Mouse (Mus musculus) heart, embryonic 13.5 days (tissue): Measurements from ENCODE around the gene Nfkbiz. TPM values are rescaled to one million over a fixed set of nuclear protein-coding genes. Genes with fewer than 3 reads are reported as not detected.

Source experiments
- ATAC-seq: fragments of 200-750 bp; cut with Nextera tagmentation; 2 replicates; pipeline ENCODE4 v1.8.0; 2017; ENCODE audit warnings: moderate TSS enrichment; ENCODE audit not compliant: insufficient number of reproducible peaks, low FRiP score, low TSS enrichment; ENCODE audit errors: extremely low read depth
- H3K27ac ChIP-seq: fragments of 300-500 bp; sonication (generic); replicated peaks from 2 replicates; pipeline ENCODE4 v1.5.1; 2015; ENCODE audit warnings: moderate library complexity, mild to moderate bottlenecking, inconsistent platforms
- H3K27me3 ChIP-seq: fragments of 300-500 bp; sonication (generic); replicated peaks from 2 replicates; pipeline ENCODE4 v1.6.1; 2015; ENCODE audit warnings: mild to moderate bottlenecking, inconsistent platforms
- H3K36me3 ChIP-seq: fragments of 300-500 bp; sonication (generic); 2 replicates; pipeline ENCODE4 v1.6.1; 2015; ENCODE audit warnings: mild to moderate bottlenecking, inconsistent platforms
- H3K4me1 ChIP-seq: fragments of 300-500 bp; sonication (generic); 2 replicates; pipeline ENCODE4 v1.6.1; 2015; ENCODE audit warnings: inconsistent platforms
- H3K4me2 ChIP-seq: fragments of 300-500 bp; sonication (generic); 2 replicates; pipeline ENCODE4 v1.6.1; 2015; ENCODE audit warnings: inconsistent platforms, mild to moderate bottlenecking, moderate library complexity
- H3K4me3 ChIP-seq: fragments of 300-500 bp; sonication (generic); 2 replicates; pipeline ENCODE4 v1.5.1; 2015; ENCODE audit warnings: moderate library complexity, mild to moderate bottlenecking, inconsistent platforms
- H3K9ac ChIP-seq: fragments of 300-500 bp; sonication (generic); 2 replicates; pipeline ENCODE4 v1.6.1; 2015; ENCODE audit warnings: inconsistent platforms, mild to moderate bottlenecking, moderate library complexity
- H3K9me3 ChIP-seq: fragments of 300-500 bp; sonication (generic); 2 replicates; pipeline ENCODE4 v1.6.1; 2016; ENCODE audit warnings: inconsistent platforms
- WGBS: fragments of 180-500 bp; shearing (Covaris S2); methylation state at CpG from one replicate; pipeline ENCODE4 v1.1.7; 2015; ENCODE audit warnings: mixed read lengths; 5-methylcytosine and 5-hydroxymethylcytosine counted together
- polyA plus RNA-seq: library from polyadenylated mRNA; unstranded; fragments of >200 nt; fragmentation: Nextera tagmentation; extraction: Ambion mirVana; gene quantifications from 2 replicates; pipeline ENCODE4 v1.2.1, GENCODE M21; 2015

The Nfkbiz gene
- polyA plus RNA-seq, 1 experiment from 2014 or later: 2.1 TPM

DNA sequence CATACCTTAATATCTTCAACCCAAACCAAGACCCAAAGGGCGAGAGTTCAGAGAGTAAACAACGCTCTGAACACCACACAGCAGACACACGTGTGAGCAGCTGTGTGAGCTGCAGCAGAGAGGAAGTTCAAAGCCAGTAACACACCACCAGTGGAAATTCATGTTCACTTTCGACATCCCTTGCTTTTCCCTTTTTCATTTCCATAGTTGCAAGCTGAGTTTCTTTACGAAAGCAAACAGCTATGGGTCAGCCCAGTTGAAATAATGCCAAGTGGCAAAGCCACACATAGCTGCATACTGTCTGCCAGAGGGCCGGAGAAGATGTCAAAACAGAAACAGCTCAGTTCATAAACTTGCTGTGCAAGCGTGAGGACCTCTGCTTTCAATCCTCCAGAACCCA, 39.9 kb downstream of the Nfkbiz start:
- H3K4me3 ChIP-seq: no peak overlapping the region
- no peaks in the 10 kb centered on the region for H3K9me3 ChIP-seq
- H3K27me3 ChIP-seq: no peaks in the 10 kb centered on the region
- no peak overlapping the region for H3K4me2 ChIP-seq
- ATAC-seq: no peak
- 69% methylated on average over 7 of the region's 7 CpGs for WGBS
- no peaks in the 10 kb centered on the region for H3K36me3 ChIP-seq
- H3K9ac ChIP-seq: no peak overlapping the region
- no peak overlapping the region for H3K27ac ChIP-seq
- no peaks in the 10 kb centered on the region for H3K4me1 ChIP-seq

DNA sequence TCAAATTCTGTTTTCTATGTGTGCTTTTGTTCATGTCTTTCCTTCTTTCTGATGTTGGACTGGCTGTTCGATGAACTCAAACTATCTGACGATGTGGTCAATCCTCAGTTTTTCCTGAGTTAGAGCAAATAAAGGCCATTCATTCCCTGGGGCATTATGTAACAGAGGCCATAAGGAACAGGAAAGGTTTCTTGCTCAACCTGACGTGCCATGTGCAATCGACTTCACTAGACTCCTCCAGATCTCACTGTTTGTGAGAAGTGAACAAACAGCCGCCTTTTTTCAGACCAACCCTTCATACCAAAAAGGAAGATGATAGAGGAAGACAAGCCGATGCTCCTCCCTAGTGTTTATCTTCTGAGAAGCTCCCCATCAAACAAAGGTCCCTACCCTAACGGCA, 48.4 kb downstream of the Nfkbiz start:
- no peak for ATAC-seq
- WGBS: 82% methylated on average over 7 of the region's 7 CpGs
- no peak overlapping the region for H3K9ac ChIP-seq
- no peaks in the 10 kb centered on the region for H3K36me3 ChIP-seq
- H3K4me1 ChIP-seq: no peaks in the 10 kb centered on the region
- no peak overlapping the region for H3K27ac ChIP-seq
- no peak overlapping the region for H3K4me3 ChIP-seq
- no peaks in the 10 kb centered on the region for H3K27me3 ChIP-seq
- no peak overlapping the region for H3K4me2 ChIP-seq
- H3K9me3 ChIP-seq: no peaks in the 10 kb centered on the region

DNA sequence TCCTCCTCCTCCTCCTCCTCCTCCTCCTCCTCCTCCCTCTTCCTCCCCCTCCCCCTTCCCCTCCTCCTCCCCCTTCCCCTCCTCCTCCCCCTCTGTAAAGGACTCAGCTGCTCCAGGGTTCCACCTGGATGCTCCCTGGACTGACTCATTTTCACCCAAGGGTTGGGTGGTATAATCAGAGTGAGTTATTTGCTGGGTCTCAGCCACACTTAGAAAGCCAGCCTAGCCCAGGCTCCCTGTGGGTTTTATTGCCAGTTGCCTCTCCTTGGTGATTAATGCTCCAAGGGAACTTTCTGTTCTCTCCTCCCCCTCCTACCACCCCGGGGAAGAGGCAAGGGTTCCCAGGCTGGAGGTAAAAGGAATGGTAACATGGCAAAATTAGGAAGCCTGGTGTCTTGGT, 49.4 kb downstream of the Nfkbiz start:
- no peak for ATAC-seq
- WGBS: 25% methylated on average over 1 of the region's 1 CpGs
- Histone ChIP-seq H3K9ac (no peak overlapping the region), H3K4me1 (no peaks in the 10 kb centered on the region), H3K9me3 (no peaks in the 10 kb centered on the region), H3K27me3 (no peaks in the 10 kb centered on the region), H3K36me3 (no peaks in the 10 kb centered on the region), H3K4me3 (no peak overlapping the region), H3K27ac (no peak overlapping the region), H3K4me2 (no peak overlapping the region)

DNA sequence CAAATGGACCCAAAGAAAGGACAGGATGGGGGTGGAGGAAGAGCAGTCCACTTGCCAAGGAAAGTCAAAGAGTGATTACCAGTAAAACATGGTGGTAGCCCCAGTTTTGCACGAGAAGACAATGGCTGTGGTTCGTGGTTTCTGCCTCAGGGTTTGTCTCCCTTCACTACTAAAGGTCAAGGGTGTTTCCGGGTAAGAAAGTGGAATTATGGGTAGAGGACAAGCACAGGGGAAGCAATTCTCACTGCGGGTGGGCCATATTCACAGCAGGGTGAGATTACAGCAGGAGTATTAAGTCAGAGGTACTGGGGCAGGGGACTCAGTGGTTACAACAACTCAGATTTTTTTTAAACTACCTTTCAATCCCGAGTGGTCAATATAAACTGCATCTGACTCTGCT, 50.0 kb downstream of the Nfkbiz start:
- no peak overlapping the region for H3K27ac ChIP-seq
- WGBS: 71% methylated on average over 5 of the region's 5 CpGs
- no peaks in the 10 kb centered on the region for H3K36me3 ChIP-seq
- no peaks in the 10 kb centered on the region for H3K27me3 ChIP-seq
- H3K4me3 ChIP-seq: no peak overlapping the region
- H3K4me2 ChIP-seq: no peak overlapping the region
- H3K4me1 ChIP-seq: no peaks in the 10 kb centered on the region
- no peak for ATAC-seq
- no peak overlapping the region for H3K9ac ChIP-seq
- no peaks in the 10 kb centered on the region for H3K9me3 ChIP-seq

DNA sequence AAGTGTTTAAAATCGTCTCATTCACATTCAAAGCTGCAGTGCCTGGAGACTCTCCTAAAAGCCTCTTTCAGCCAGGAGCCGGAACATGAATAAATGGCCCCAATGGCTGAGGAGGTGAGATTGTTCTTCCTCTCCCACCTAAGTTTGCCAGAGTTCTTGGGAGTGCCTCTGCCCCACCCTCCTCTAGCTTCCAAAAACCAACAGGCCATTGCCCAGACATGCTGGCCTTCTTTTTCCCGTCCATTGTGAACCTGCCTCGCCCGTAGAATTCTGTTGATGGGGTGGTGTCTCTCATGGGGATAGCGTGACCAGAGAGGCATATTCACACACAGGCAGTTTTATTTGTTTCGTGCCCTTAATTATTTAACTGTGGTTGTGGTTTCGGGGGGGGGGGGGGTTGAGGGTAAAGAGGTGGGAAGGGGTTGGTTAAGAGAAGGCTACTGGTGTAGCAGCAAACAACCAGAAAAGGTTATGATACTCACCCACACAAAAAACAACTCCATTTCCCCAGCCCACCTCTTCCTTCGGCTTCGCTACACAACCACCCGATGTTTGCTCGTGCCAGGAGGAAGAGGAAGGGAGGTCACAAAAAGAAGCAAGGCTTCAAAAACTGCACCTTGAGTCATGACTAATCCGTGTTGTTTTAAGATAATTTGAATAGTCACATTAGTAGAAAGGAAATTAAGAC, 51.2 kb downstream of the Nfkbiz start:
- Histone ChIP-seq H3K9me3 (no peaks in the 10 kb centered on the region), H3K4me3 (no peak overlapping the region), H3K4me2 (no peak overlapping the region), H3K27ac (no peak overlapping the region), H3K27me3 (no peaks in the 10 kb centered on the region), H3K36me3 (no peaks in the 10 kb centered on the region), H3K4me1 (no peaks in the 10 kb centered on the region), H3K9ac (no peak overlapping the region)
- no peak for ATAC-seq
- 77% methylated on average over 13 of the region's 13 CpGs for WGBS

DNA sequence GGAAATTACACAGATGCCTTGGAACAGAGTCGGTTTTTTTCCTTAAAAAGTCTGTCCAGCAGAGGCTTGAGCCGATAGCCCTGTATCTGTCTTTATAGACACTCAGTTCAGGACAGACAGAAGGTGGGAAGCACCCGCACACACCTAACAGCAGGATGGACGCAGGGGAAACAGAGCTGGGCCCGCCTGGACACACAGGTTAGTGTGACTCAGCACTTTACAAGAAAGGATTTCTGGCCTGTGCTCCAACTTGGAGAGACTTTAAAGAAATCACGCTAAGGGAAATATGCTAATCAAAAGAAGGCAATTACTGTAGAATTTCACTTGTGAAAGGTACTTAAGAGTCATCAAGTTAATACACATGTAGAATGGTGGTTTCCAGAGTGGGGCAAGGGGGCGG, 54.3 kb downstream of the Nfkbiz start:
- whole genome bisulfite sequencing: 76% methylated on average over 7 of the region's 7 CpGs
- no peak overlapping the region for H3K4me3 ChIP-seq
- no peaks in the 10 kb centered on the region for H3K9me3 ChIP-seq
- no peaks in the 10 kb centered on the region for H3K4me1 ChIP-seq
- ATAC-seq: no peak
- H3K27me3 ChIP-seq: no peaks in the 10 kb centered on the region
- H3K27ac ChIP-seq: no peak overlapping the region
- H3K36me3 ChIP-seq: no peaks in the 10 kb centered on the region
- H3K4me2 ChIP-seq: no peak overlapping the region
- no peak overlapping the region for H3K9ac ChIP-seq

DNA sequence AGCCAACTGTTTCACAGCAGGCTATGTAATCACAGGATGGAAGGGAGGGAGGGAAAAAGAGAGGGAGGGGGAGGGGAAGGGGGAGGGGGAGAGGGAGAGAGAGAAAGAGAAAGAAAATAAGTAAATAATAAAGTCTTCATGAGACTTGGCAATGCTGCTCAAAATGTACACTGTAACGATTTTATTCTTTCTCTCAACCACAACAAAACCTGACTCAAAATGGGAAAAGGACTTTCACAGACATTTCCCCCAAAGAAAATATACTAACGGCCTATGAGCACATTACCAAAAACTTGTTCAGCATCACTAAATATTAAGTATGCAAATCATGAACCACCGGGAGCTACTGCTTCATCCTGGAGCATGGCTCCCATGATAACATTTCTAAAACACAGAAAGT, 54.8 kb downstream of the Nfkbiz start:
- no peak overlapping the region for H3K4me3 ChIP-seq
- WGBS: 71% methylated on average over 3 of the region's 3 CpGs
- H3K9me3 ChIP-seq: no peaks in the 10 kb centered on the region
- H3K36me3 ChIP-seq: no peaks in the 10 kb centered on the region
- H3K27me3 ChIP-seq: no peaks in the 10 kb centered on the region
- no peak overlapping the region for H3K9ac ChIP-seq
- H3K4me1 ChIP-seq: no peaks in the 10 kb centered on the region
- no peak overlapping the region for H3K4me2 ChIP-seq
- no peak overlapping the region for H3K27ac ChIP-seq
- no peak for ATAC-seq

DNA sequence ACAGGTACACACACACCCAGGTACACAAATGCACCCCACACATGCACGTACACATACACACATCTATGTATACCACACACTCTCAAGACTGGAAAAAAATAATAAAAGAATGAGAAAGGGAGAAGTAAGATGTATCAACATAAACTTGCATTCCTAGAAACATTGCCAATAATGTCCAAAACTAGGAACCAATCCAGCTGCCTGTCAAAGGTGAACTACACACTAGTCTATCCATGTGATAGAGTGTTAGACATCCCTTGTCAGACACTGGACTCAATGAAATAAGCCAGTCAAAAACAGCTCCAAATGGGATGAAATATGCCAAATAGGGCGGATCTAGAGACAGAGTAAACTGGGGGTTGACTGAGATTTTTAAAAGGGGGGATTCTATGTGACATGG, 55.8 kb downstream of the Nfkbiz start:
- ATAC-seq: no peak
- 65% methylated on average over 2 of the region's 2 CpGs for WGBS

DNA sequence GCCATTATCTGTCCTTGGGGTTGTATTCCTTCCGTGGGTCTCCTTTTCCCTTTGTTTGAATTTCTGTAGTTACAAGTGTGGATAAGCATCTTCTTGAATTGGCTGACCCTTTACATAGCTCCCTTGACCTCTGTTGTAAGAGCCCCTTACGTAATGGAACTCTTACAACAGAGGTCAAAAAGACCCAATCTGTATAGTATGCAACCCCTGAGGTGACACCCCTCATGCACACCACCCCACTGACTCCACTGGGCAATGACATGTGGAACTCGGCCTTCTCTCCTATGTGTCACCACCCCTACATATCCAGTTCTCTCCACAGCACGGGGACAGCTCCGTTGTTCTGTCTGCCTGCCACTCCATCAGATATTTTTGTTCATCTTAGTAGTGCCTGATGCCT, 56.9 kb downstream of the Nfkbiz start:
- ATAC-seq: no peak
- Histone ChIP-seq H3K27ac (no peak overlapping the region), H3K36me3 (no peaks in the 10 kb centered on the region), H3K9ac (no peak overlapping the region), H3K4me2 (no peak overlapping the region), H3K9me3 (no peaks in the 10 kb centered on the region), H3K4me1 (no peaks in the 10 kb centered on the region), H3K4me3 (no peak overlapping the region), H3K27me3 (no peaks in the 10 kb centered on the region)
- WGBS: 53% methylated on average over 5 of the region's 5 CpGs

More for the DNA sequence above, 55.8 kb downstream of the Nfkbiz start:
- H3K9me3 ChIP-seq: no peaks in the 10 kb centered on the region
- no peaks in the 10 kb centered on the region for H3K4me1 ChIP-seq
- no peaks in the 10 kb centered on the region for H3K36me3 ChIP-seq
- no peaks in the 10 kb centered on the region for H3K27me3 ChIP-seq
- H3K4me3 ChIP-seq: no peak overlapping the region
- no peak overlapping the region for H3K27ac ChIP-seq
- H3K9ac ChIP-seq: no peak overlapping the region
- no peak overlapping the region for H3K4me2 ChIP-seq

DNA sequence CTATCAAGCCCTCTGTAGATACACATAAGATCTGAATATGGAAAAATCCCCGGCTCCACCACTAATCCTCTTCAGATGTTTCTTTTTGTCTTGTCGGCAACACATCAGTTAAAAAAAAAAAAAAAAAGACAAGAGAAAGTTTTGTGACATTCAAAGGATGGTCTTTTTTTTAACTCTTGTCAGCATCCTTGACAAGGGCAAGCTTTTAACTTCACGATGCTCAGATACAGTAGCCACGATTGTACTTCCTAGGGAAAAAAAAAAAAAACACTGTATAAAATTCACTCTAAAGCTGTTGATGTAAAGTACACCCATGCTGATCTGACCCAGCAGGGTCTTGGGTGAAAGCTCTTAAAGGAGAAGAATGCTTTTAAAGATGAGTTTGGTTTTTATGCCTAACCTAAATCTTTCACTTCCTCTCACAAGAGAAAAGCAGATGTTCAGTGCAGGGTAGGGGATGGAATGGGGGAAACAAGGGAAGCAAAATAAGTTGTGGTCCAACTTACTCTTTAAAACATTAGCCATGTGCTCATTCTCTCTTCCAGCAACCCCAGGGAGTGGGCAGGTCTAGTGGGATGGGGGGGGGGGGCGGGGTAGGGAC, 57.6 kb downstream of the Nfkbiz start:
- Histone ChIP-seq H3K4me2 (no peak overlapping the region), H3K9ac (no peak overlapping the region), H3K27ac (no peak overlapping the region), H3K4me1 (no peaks in the 10 kb centered on the region), H3K27me3 (no peaks in the 10 kb centered on the region), H3K36me3 (no peaks in the 10 kb centered on the region), H3K4me3 (no peak overlapping the region), H3K9me3 (no peaks in the 10 kb centered on the region)
- 48% methylated on average over 5 of the region's 5 CpGs for WGBS
- ATAC-seq: no peak

DNA sequence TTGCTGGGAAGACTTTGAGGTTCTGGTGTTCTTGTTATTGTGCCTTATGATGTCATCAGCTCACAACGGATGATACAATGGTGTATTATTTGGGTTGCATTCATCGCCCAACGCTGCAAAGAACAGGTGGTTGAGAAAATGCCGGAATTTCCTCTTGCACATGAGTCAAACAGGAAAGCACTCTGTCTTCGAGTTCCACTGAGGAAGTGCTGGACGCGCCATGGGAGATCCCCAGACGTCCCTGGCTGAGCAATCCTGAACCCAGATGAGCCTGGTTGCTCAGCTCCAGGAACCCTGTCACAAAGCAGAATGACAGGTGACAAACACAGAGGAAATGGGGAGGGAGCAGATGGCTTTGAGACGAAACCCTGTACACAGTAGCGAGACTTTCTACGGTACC, 62.4 kb downstream of the Nfkbiz start:
- no peaks in the 10 kb centered on the region for H3K27me3 ChIP-seq
- no peak overlapping the region for H3K4me2 ChIP-seq
- 74% methylated on average over 11 of the region's 11 CpGs for WGBS
- no peak overlapping the region for H3K9ac ChIP-seq
- no peaks in the 10 kb centered on the region for H3K4me1 ChIP-seq
- H3K9me3 ChIP-seq: no peaks in the 10 kb centered on the region
- ATAC-seq: no peak
- no peak overlapping the region for H3K4me3 ChIP-seq
- H3K27ac ChIP-seq: no peak overlapping the region
- H3K36me3 ChIP-seq: no peaks in the 10 kb centered on the region

DNA sequence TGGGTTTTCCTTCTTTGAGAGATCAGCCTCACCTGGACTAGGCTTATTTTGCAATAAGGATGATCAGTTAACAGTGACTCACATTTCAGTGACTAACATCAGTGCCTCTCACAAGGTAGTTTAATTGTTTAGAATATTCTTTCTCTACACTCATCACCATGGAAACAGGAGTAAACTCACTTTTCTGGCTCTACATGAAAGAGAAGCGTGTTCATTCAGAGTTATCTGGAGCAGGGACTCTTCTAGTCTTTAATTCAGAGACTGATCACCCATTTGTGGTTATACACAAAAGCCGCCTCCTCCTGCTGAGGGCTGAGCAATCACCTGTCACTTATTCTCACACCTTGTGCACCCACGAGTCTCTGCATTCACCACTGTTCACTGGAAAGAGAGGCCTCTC, 68.5 kb downstream of the Nfkbiz start:
- WGBS: 66% methylated on average over 3 of the region's 3 CpGs
- Histone ChIP-seq H3K9ac (no peak overlapping the region), H3K9me3 (no peaks in the 10 kb centered on the region), H3K4me1 (no peaks in the 10 kb centered on the region), H3K36me3 (no peaks in the 10 kb centered on the region), H3K27ac (no peak overlapping the region), H3K27me3 (no peaks in the 10 kb centered on the region), H3K4me3 (no peak overlapping the region), H3K4me2 (no peak overlapping the region)
- ATAC-seq: no peak
